Mouse (Mus musculus) macrophage (primary cell): ENCODE results near the gene H2-T22. TPM values are rescaled to one million over a fixed set of nuclear protein-coding genes. Genes with fewer than 3 reads are reported as not detected.

Experiments
- H3K27ac ChIP-seq: fragments of 350-480 bp; formaldehyde crosslinking; 2 replicates; pipeline ENCODE4 v1.9.0; 2021
- H3K36me3 ChIP-seq: fragments of 350-480 bp; formaldehyde crosslinking; 2 replicates; pipeline ENCODE4 v1.9.0; 2021; ENCODE audit errors: inconsistent target
- H3K4me3 ChIP-seq: fragments of 350-480 bp; formaldehyde crosslinking; 2 replicates; pipeline ENCODE4 v1.9.0; 2021; ENCODE audit errors: inconsistent target
- H3K79me2 ChIP-seq: fragments of 350-480 bp; formaldehyde crosslinking; 2 replicates; pipeline ENCODE4 v1.9.0; 2021; ENCODE audit errors: inconsistent target
- WGBS: methylation state at CpG from one replicate; pipeline ENCODE4 v1.1.7; 2026; ENCODE audit warnings: inconsistent platforms; ENCODE audit not compliant: missing documents; 5-methylcytosine and 5-hydroxymethylcytosine counted together
- polyA plus RNA-seq: library from polyadenylated mRNA; stranded (reverse); fragments of 250-400 nt; gene quantifications from 3 replicates; pipeline ENCODE4 v1.2.4, GENCODE M21; 2018; ENCODE audit warnings: inconsistent platforms

Gene H2-T22
- polyA plus RNA-seq, 1 experiment from 2014 or later, result 56.5 TPM

DNA sequence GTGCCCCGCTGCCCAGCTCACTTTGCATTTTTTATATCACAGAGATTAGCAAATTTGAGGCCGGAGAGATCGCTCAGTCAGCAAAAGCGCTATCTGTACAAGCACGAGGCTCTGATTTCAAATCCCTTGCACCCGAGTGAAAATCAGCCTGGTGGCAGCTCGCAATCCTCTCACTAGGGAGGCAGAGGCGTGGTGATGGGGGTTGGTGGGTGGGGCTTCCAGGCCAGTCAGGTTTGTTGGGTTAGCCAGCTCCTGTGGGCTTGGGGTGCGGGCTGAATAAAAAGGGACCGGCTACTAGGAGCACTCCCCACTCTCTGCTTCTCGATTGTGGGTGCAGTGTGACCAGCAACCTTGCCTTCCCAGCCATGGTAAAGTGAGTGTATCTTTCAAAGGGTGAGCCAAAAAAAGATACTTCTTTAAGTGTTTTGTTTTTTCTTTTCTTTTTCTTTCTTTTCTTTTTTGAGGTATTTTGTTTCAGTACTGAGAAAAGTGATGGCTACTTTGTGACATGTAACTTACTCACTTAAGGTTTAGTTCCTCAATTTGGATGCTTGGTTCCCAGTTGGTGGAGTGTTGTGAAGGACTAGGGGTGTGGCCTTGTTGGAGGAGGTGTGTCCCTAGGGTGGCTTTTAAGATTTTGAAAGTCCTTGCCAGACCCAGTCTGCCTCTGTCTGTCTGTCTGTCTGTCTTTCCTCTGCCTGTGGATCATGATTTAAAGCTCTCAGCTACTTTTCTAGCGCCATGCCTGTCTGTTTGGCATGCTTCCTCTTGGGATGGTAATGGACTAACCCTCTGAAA, 44.6 kb downstream of the H2-T22 start:
- 35% methylated on average over 12 of the region's 12 CpGs for WGBS
- Histone ChIP-seq H3K27ac (peak overlapping the region; percentile 54), H3K36me3 (no peaks in the 10 kb centered on the region)

GRCm38 (mm10) chr17:35996949-35997348, 45.6 kb downstream of the H2-T22 start:
- WGBS, result 2% methylated on average over 11 of the region's 11 CpGs
- H3K27ac ChIP-seq, result peak overlapping the region; percentile 54; the same call in 1 of the 2 replicates
- H3K36me3 ChIP-seq, result no peaks in the 10 kb centered on the region
- H3K4me3 ChIP-seq, result no peak overlapping the region
- H3K79me2 ChIP-seq, result peaks cover 74% of the 10 kb centered on the region

More for the DNA sequence above, 44.6 kb downstream of the H2-T22 start:
- peak overlapping the region; percentile 22; the same call in 1 of the 2 replicates for H3K4me3 ChIP-seq
- H3K79me2 ChIP-seq, result peaks cover 84% of the 10 kb centered on the region

GRCm38 (mm10) chr17:35994879-35995240, 47.7 kb downstream of the H2-T22 start:
- no peaks in the 10 kb centered on the region for H3K36me3 ChIP-seq

DNA sequence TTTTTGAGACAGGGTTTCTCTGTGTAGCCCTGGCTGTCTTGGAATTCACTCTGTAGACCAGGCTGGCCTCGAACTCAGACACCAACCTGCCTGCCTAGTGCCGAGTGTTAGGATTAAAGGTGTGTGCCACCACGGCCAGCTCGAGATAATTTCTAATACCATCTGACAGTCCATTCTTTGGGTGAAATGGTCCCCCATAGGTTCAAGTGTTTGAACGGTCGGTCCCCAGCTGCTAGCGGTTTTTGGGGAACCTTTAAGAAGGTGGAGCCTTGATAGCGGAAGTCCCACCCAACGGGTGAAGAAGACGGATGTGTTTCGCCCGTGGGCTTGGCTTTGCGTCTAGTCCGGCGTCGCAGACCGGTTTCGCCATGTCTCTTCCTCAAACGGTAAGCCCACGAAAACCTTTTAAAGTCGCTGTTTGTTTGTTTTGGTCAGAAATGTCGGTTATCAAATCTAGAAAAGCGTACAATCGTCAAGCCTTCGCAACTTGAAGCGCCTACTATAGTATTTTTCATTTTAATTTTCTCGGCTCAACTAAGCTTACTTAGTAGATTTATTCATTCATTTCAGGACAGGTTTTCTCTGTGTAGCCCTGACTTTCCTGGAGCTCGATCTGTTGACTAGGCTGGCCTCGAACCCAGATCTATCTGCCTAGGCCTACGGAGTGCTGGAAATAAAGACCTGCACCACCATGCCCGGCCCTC, 48.2 kb downstream of the H2-T22 start:
- peaks cover 48% of the 10 kb centered on the region for H3K79me2 ChIP-seq
- under 1% methylated on average over 31 of the region's 31 CpGs for WGBS

More at GRCm38 (mm10) chr17:35994879-35995240, 47.7 kb downstream of the H2-T22 start:
- WGBS, result 0% methylated on average over 14 of the region's 14 CpGs
- H3K79me2 ChIP-seq, result peaks cover 54% of the 10 kb centered on the region
- H3K27ac ChIP-seq, result peak overlapping the region; percentile 57
- H3K4me3 ChIP-seq, result peak overlapping the region; percentile 92

DNA sequence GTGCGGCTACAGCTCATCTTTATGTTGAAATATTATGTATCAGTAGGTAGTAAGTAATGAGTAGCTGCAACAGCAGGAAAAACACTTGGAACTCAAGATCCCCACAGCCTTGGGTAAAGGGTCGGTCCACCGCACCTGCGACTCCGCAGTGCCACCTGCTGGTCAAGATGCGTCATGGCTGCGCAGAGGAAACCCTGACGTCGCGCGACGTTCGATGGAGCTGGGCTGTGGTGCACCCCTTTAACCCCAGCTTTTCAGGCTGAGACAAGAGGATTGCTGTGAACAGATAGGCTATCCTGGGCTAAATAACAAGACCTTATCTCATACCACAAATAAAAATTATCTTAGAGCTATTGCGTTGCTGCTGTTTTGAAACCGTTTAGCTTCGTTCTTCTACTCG, 48.9 kb downstream of the H2-T22 start:
- peak overlapping the region; percentile 92 for H3K4me3 ChIP-seq
- WGBS, result under 1% methylated on average over 15 of the region's 17 CpGs
- H3K36me3 ChIP-seq, result peaks cover 5% of the 10 kb centered on the region; the same call in 1 of the 2 replicates
- peaks cover 42% of the 10 kb centered on the region for H3K79me2 ChIP-seq
- H3K27ac ChIP-seq, result peak overlapping the region; percentile 57; the same call in 1 of the 2 replicates

More for the DNA sequence above, 48.2 kb downstream of the H2-T22 start:
- Histone ChIP-seq H3K27ac (peak overlapping the region; percentile 57), H3K4me3 (peak overlapping the region; percentile 92), H3K36me3 (no peaks in the 10 kb centered on the region)

GRCm38 (mm10) chr17:35991781-35992180, 50.8 kb downstream of the H2-T22 start:
- H3K79me2 ChIP-seq, result peaks cover 24% of the 10 kb centered on the region
- WGBS, result 39% methylated on average over 9 of the region's 10 CpGs
- no peak overlapping the region for H3K27ac ChIP-seq
- H3K4me3 ChIP-seq, result no peak overlapping the region
- H3K36me3 ChIP-seq, result peaks cover 24% of the 10 kb centered on the region

Other genes starting within 250 kb of the H2-T22 start
- gene Ier3, start 221.1 kb downstream of the H2-T22 start, polyA plus RNA-seq, result 20.7 to 61.5 TPM (median 37.3 TPM) in 3 replicates
- gene Flot1, start 219.5 kb downstream of the H2-T22 start, polyA plus RNA-seq, result 42.9 to 64.8 TPM (median 56.1 TPM) in 3 replicates
- 187 to 603 TPM (median 205 TPM) in 3 replicates for gene Tubb5, start 204.4 kb downstream of the H2-T22 start, polyA plus RNA-seq
- gene Mdc1, start 201.2 kb downstream of the H2-T22 start, polyA plus RNA-seq, result 12.5 to 32.8 TPM (median 22.9 TPM) in 3 replicates
- 5.9 to 14.4 TPM (median 6.8 TPM) in 3 replicates for gene Nrm, start 181.4 kb downstream of the H2-T22 start, polyA plus RNA-seq
- gene Ppp1r18, start 177.2 kb downstream of the H2-T22 start, polyA plus RNA-seq, result 166 to 235 TPM (median 189 TPM) in 3 replicates
- 19.3 to 24.2 TPM (median 19.8 TPM) in 3 replicates for gene Dhx16, start 162.9 kb downstream of the H2-T22 start, polyA plus RNA-seq
- gene 2310061I04Rik, start 145.3 kb downstream of the H2-T22 start, polyA plus RNA-seq, result 26.7 to 32.7 TPM (median 27.9 TPM) in 3 replicates
- gene Atat1, start 132.7 kb downstream of the H2-T22 start, polyA plus RNA-seq, result 3.8 to 11.5 TPM (median 6.7 TPM) in 3 replicates
- gene Mrps18b, start 126.4 kb downstream of the H2-T22 start, polyA plus RNA-seq, result 31.2 to 75.1 TPM (median 49.9 TPM) in 3 replicates
- 27.4 to 97.8 TPM (median 35.0 TPM) in 3 replicates for gene Ppp1r10, start 126.3 kb downstream of the H2-T22 start, polyA plus RNA-seq
- 65.4 to 217 TPM (median 77.6 TPM) in 3 replicates for gene Abcf1, start 73.0 kb downstream of the H2-T22 start, polyA plus RNA-seq
- gene Gnl1, start 62.9 kb downstream of the H2-T22 start, polyA plus RNA-seq, result 24.9 to 38.6 TPM (median 28.9 TPM) in 3 replicates
- 8.8 to 13.9 TPM (median 9.5 TPM) in 3 replicates for gene Prr3, start 62.5 kb downstream of the H2-T22 start, polyA plus RNA-seq
- gene H2-T24, start 22.2 kb downstream of the H2-T22 start, polyA plus RNA-seq, result 34.5 to 71.7 TPM (median 59.9 TPM) in 3 replicates
- gene H2-T23, start 9.9 kb downstream of the H2-T22 start, polyA plus RNA-seq, result 196 to 602 TPM (median 274 TPM) in 3 replicates
- not detected in 3 replicates for gene Gm6034, start 214 bp upstream of the H2-T22 start, polyA plus RNA-seq
- gene Gm11127, start 15.6 kb upstream of the H2-T22 start, polyA plus RNA-seq, result 0.16 to 0.64 TPM (median 0.34 TPM) in 3 replicates
- 0.22 to 0.67 TPM in 2 of 3 replicates, not detected in the other for gene Gm19684, start 78.9 kb upstream of the H2-T22 start, polyA plus RNA-seq
- not detected in 3 replicates for gene Gm7030, start 86.7 kb upstream of the H2-T22 start, polyA plus RNA-seq
- gene Gm8909, start 125.8 kb upstream of the H2-T22 start, polyA plus RNA-seq, result not detected in 3 replicates
- not detected in 3 replicates for gene H2-T3, start 147.5 kb upstream of the H2-T22 start, polyA plus RNA-seq
- gene Rpp21, start 215.3 kb upstream of the H2-T22 start, polyA plus RNA-seq, result 14.2 to 42.9 TPM (median 31.7 TPM) in 3 replicates
- 5.5 to 8.2 TPM (median 7.4 TPM) in 3 replicates for gene Trim39, start 229.5 kb upstream of the H2-T22 start, polyA plus RNA-seq
- gene H2-M10.2, start 243.7 kb upstream of the H2-T22 start, polyA plus RNA-seq, result not detected in 3 replicates